Comparison of ENCODE assay signal across 7 mouse cellular contexts in the genomic region with DNA sequence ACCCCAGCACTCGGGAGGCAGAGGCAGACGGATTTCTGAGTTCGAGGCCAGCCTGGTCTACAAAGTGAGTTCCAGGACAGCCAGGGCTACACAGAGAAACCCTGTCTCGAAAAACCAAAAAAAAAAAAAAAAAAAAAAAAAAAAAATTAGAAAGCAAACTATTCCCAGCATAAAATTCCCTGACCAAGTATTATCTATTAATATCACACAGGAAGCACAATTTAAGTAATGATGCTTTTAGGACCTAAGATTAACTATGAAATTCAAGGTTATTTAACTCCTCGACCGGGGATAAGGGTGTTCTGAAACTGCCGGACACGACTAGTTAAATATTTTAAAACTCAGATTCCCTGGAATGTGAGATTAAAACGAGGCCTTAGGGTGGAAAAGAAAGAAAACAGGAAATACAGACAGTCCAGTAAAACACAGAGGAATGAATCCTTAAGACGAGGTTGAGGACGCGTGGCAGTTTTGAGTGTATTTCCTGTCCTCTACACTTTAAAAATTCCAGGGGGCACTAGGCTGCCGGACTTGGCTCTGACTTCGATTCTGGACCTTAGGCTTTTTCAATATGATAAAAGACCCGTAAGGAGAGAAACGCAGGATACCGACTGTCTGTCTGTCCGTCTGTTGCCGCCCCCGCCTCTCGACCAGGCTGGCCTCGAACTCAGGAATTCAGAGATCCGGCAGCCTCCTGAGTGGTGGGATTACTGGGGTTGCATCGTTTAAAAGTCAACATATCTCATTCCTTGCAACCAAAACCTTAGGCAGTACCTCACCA. TPM values are rescaled to one million over a fixed set of nuclear protein-coding genes. Genes with fewer than 3 reads are reported as not detected.
DNase-seq lines count a peak whose midpoint lies in the region; ATAC-seq and TF ChIP-seq lines count a peak whose summit lies in the region.

No protein-coding gene starts in this region.

- 0 out of 2 replicates have a peak, but pooled peaks have one; percentile 4 for ATAC-seq in heart, embryonic 11.5 days (replicated peaks; ENCODE audit: insufficient number of reproducible peaks, low FRiP score, low TSS enrichment)
- no peak for ATAC-seq in kidney, embryonic 14.5 days (ENCODE audit: low FRiP score, low TSS enrichment)
- no peak for ATAC-seq in lung, postnatal 0 days

- no peak for TF ChIP-seq EP300 in lung, postnatal 0 days (IDR thresholded peaks at IDR 0.05)

- TF ChIP-seq CTCF in lung, postnatal 0 days (IDR thresholded peaks at IDR 0.05) = peak; percentile 38

- WGBS in heart, embryonic 11.5 days (ENCODE audit: insufficient replicate concordance) = 23% methylated on average over 23 of the region's 24 CpGs
- WGBS in kidney, embryonic 14.5 days = 19% methylated on average over 23 of the region's 24 CpGs
- 11% methylated on average over 23 of the region's 24 CpGs for WGBS in lung, postnatal 0 days

- peaks cover 19% of the 10 kb centered on the region for H3K4me1 ChIP-seq in heart, embryonic 11.5 days (ENCODE audit: control insufficient read depth, insufficient read depth, low read length)
- H3K4me1 ChIP-seq in kidney, embryonic 14.5 days (ENCODE audit: control insufficient read depth, insufficient read depth, low read length) = peaks cover 21% of the 10 kb centered on the region
- H3K4me1 ChIP-seq in lung, postnatal 0 days (ENCODE audit: insufficient read depth, low read depth, low read length) = peaks cover 15% of the 10 kb centered on the region; the same call in 1 of the 2 replicates

- peak overlapping the region; percentile 75 for H3K9ac ChIP-seq in heart, embryonic 11.5 days (ENCODE audit: low read depth, low read length)
- H3K9ac ChIP-seq in kidney, embryonic 14.5 days (ENCODE audit: low read depth, low read length) = peak overlapping the region; percentile 63
- H3K9ac ChIP-seq in lung, postnatal 0 days (replicated peaks; ENCODE audit: low read depth) = peak overlapping the region; percentile 30

- peak overlapping the region; percentile 97 for H3K27ac ChIP-seq in heart, embryonic 11.5 days (ENCODE audit: low read depth, low read length)
- peak overlapping the region; percentile 78 for H3K27ac ChIP-seq in kidney, embryonic 14.5 days (ENCODE audit: low read depth, low read length)
- peak overlapping the region; percentile 99 for H3K27ac ChIP-seq in lung, postnatal 0 days (ENCODE audit: low read length)

- no peaks in the 10 kb centered on the region for H3K27me3 ChIP-seq in heart, embryonic 11.5 days (ENCODE audit: control insufficient read depth, insufficient read depth, low read length)
- H3K27me3 ChIP-seq in kidney, embryonic 14.5 days (ENCODE audit: control insufficient read depth, insufficient read depth, low read length) = no peaks in the 10 kb centered on the region
- no peaks in the 10 kb centered on the region for H3K27me3 ChIP-seq in lung, postnatal 0 days (replicated peaks; ENCODE audit: insufficient read depth, low read length)

- H3K36me3 ChIP-seq in heart, embryonic 11.5 days (ENCODE audit: control insufficient read depth, insufficient read depth, low read length) = no peaks in the 10 kb centered on the region
- H3K36me3 ChIP-seq in kidney, embryonic 14.5 days (ENCODE audit: control insufficient read depth, insufficient read depth, low read length) = no peaks in the 10 kb centered on the region
- no peaks in the 10 kb centered on the region for H3K36me3 ChIP-seq in lung, postnatal 0 days (ENCODE audit: insufficient read depth, low read length)

- peak; percentile 24 to 40 for DNase-seq in CD8-positive naive resting alpha-beta T cell, adult 2 months (ENCODE audit: low read depth in 2 of 2, low spot score in 2 of 2)
- peak; percentile 49 for DNase-seq in MN1 (ENCODE audit: low spot score)
- peak; percentile 37 for DNase-seq in embryo, embryonic 11 days
- DNase-seq in lung, postnatal 0 days (ENCODE audit: low spot score) = peak; percentile 65
- DNase-seq in right cerebral cortex, postnatal 10 days (ENCODE audit: low spot score in 2 of 2) = peak; percentile 48 to 51

- H3K9me3 ChIP-seq in heart, embryonic 11.5 days (replicated peaks; ENCODE audit: control insufficient read depth, low read length) = no peaks in the 10 kb centered on the region
- no peaks in the 10 kb centered on the region for H3K9me3 ChIP-seq in kidney, embryonic 14.5 days (ENCODE audit: control insufficient read depth, low read length)
- H3K9me3 ChIP-seq in lung, postnatal 0 days (ENCODE audit: low read length) = no peaks in the 10 kb centered on the region

- H3K4me2 ChIP-seq in heart, embryonic 11.5 days = peak overlapping the region; percentile 79
- peak overlapping the region; percentile 41 for H3K4me2 ChIP-seq in kidney, embryonic 14.5 days (replicated peaks; ENCODE audit: low read depth, low read length)
- H3K4me2 ChIP-seq in lung, postnatal 0 days (replicated peaks; ENCODE audit: low read depth, low read length) = peak overlapping the region; percentile 73

- H3K4me3 ChIP-seq in heart, embryonic 11.5 days (ENCODE audit: low read depth, low read length) = peak overlapping the region; percentile 93
- peak overlapping the region; percentile 74 for H3K4me3 ChIP-seq in kidney, embryonic 14.5 days (ENCODE audit: low read length)
- H3K4me3 ChIP-seq in lung, postnatal 0 days (ENCODE audit: low read depth, low read length) = peak overlapping the region; percentile 84

RNA-seq across cellular contexts. Expression of gene Pik3ca, which starts 1.5 kb away (rescaled TPM):
- 10.1 and 12.0 TPM in 2 replicates for polyA plus RNA-seq in heart, embryonic 11.5 days (2014; fragmentation: Nextera tagmentation; extraction: Ambion mirVana)
- polyA plus RNA-seq in kidney, embryonic 14.5 days (2014; fragmentation: Nextera tagmentation; extraction: Ambion mirVana) = 14.5 and 16.2 TPM in 2 replicates
- 13.4 and 16.0 TPM in 2 replicates for polyA plus RNA-seq in lung, postnatal 0 days (2015; fragmentation: Nextera tagmentation; extraction: Ambion mirVana)

RNA-seq across cellular contexts. Expression of gene Zmat3, which starts 30.1 kb away (rescaled TPM):
- polyA plus RNA-seq in heart, embryonic 11.5 days (2014; fragmentation: Nextera tagmentation; extraction: Ambion mirVana) = 5.3 and 5.8 TPM in 2 replicates
- 5.8 and 6.9 TPM in 2 replicates for polyA plus RNA-seq in kidney, embryonic 14.5 days (2014; fragmentation: Nextera tagmentation; extraction: Ambion mirVana)
- polyA plus RNA-seq in lung, postnatal 0 days (2015; fragmentation: Nextera tagmentation; extraction: Ambion mirVana) = 1.9 and 2.1 TPM in 2 replicates
